Mouse (Mus musculus) MEL (cell line): ENCODE results near the gene Rin1. TPM values are rescaled to one million over a fixed set of nuclear protein-coding genes. Genes with fewer than 3 reads are reported as not detected.

ENCODE experiments used
- DNase-seq: peaks from one replicate; pipeline ENCODE4 v3.0.0; 2011; ENCODE audit warnings: low read depth, low spot score
- H3K27ac ChIP-seq: 2 replicates; pipeline ENCODE4 v1.5.1; 2012; ENCODE audit warnings: low read depth, mild to moderate bottlenecking, control low read depth, low read length, moderate library complexity; ENCODE audit not compliant: control insufficient read depth
- H3K27me3 ChIP-seq, 2 experiments: fragments of 150-350 bp in 1 of 2; sonication (generic) in 1 of 2; 2 replicates each; pipeline ENCODE4 v1.6.1; 2012; ENCODE audit warnings: low read length in 2 of 2, mild to moderate bottlenecking in 2 of 2, improper control_type of control experiment in 1 of 2, moderate library complexity in 1 of 2; ENCODE audit not compliant: insufficient read depth in 2 of 2, control insufficient read depth in 1 of 2
- H3K36me3 ChIP-seq, 2 experiments: 2 replicates each; pipeline ENCODE4 v1.6.1; 2012 to 2014; ENCODE audit warnings: low read length in 2 of 2, improper control_type of control experiment in 1 of 2, inconsistent platforms in 1 of 2, mild to moderate bottlenecking in 1 of 2; ENCODE audit not compliant: insufficient read depth in 2 of 2, control insufficient read depth in 1 of 2
- H3K4me1 ChIP-seq, 2 experiments: fragments of 150-350 bp in 1 of 2; sonication (generic) in 1 of 2; 2 replicates each; pipeline ENCODE4 v1.6.1; 2012; ENCODE audit warnings: low read length in 2 of 2, improper control_type of control experiment in 1 of 2, mild to moderate bottlenecking in 1 of 2; ENCODE audit not compliant: insufficient read depth in 2 of 2, control insufficient read depth in 1 of 2
- H3K4me3 ChIP-seq, 2 experiments: fragments of 150-350 bp in 1 of 2; sonication (generic) in 1 of 2; 2 replicates each; pipeline ENCODE4 v1.5.1; 2012; ENCODE audit warnings: low read depth in 2 of 2, low read length in 2 of 2, mild to moderate bottlenecking in 2 of 2, moderate library complexity in 2 of 2, control low read depth in 1 of 2, improper control_type of control experiment in 1 of 2; ENCODE audit not compliant: control insufficient read depth in 1 of 2, insufficient read depth in 1 of 2
- H3K79me2 ChIP-seq: 2 replicates; pipeline ENCODE4 v1.6.1; 2012; ENCODE audit warnings: mild to moderate bottlenecking, low read length, moderate library complexity; ENCODE audit not compliant: control insufficient read depth, poor library complexity, insufficient read depth
- H3K9ac ChIP-seq: 2 replicates; pipeline ENCODE4 v1.6.1; 2012; ENCODE audit warnings: low read depth, mild to moderate bottlenecking, control low read depth, low read length, moderate library complexity; ENCODE audit not compliant: control insufficient read depth, poor library complexity, severe bottlenecking
- H3K9me3 ChIP-seq: fragments of 150-350 bp; sonication (generic); replicated peaks from 2 replicates; pipeline ENCODE4 v1.6.1; 2012; ENCODE audit warnings: mild to moderate bottlenecking, low read length, improper control_type of control experiment, moderate library complexity; ENCODE audit not compliant: insufficient read depth
- BHLHE40 ChIP-seq: IDR thresholded peaks from 2 replicates; pipeline ENCODE4 v1.6.1; 2012; ENCODE audit warnings: low read depth, mild to moderate bottlenecking, inconsistent platforms, low read length, improper control_type of control experiment, borderline replicate concordance
- CHD1 ChIP-seq: IDR thresholded peaks from 2 replicates; pipeline ENCODE4 v1.6.1; 2012; ENCODE audit warnings: low read depth, mild to moderate bottlenecking, inconsistent platforms, low read length, improper control_type of control experiment
- CHD2 ChIP-seq: IDR thresholded peaks from 2 replicates; pipeline ENCODE4 v1.6.1; 2011; ENCODE audit warnings: low read length, improper control_type of control experiment
- ELF1 ChIP-seq: IDR thresholded peaks from 2 replicates; pipeline ENCODE4 v1.6.1; 2014; ENCODE audit warnings: low read depth, mild to moderate bottlenecking, inconsistent platforms, low read length, improper control_type of control experiment, moderate library complexity
- GABPA ChIP-seq: IDR thresholded peaks from 2 replicates; pipeline ENCODE4 v1.6.1; 2012; ENCODE audit warnings: low read depth, mild to moderate bottlenecking, inconsistent platforms, low read length, improper control_type of control experiment, moderate library complexity
- GATA1 ChIP-seq: IDR thresholded peaks from 2 replicates; pipeline ENCODE4 v1.6.1; 2011; ENCODE audit warnings: low read depth, low read length, improper control_type of control experiment
- KAT2A ChIP-seq: conservative IDR thresholded peaks from 2 replicates; pipeline ENCODE4 v1.6.1; 2012; ENCODE audit warnings: low read depth, low read length, improper control_type of control experiment, inconsistent platforms
- MYC ChIP-seq: IDR thresholded peaks from 2 replicates; pipeline ENCODE4 v1.6.1; 2011; ENCODE audit warnings: low read depth, mild to moderate bottlenecking, low read length, improper control_type of control experiment, moderate library complexity
- POLR2AphosphoS2 ChIP-seq: IDR thresholded peaks from 2 replicates; pipeline ENCODE4 v1.6.1; 2011; ENCODE audit warnings: low read length, improper control_type of control experiment
- SIN3A ChIP-seq: IDR thresholded peaks from 2 replicates; pipeline ENCODE4 v1.6.1; 2012; ENCODE audit warnings: low read length, improper control_type of control experiment, inconsistent platforms
- SMC3 ChIP-seq: IDR thresholded peaks from 2 replicates; pipeline ENCODE4 v1.6.1; 2011; ENCODE audit warnings: low read depth, low read length, improper control_type of control experiment
- TAL1 ChIP-seq: IDR thresholded peaks from 2 replicates; pipeline ENCODE4 v1.6.1; 2012; ENCODE audit warnings: mild to moderate bottlenecking, inconsistent platforms, low read length, moderate library complexity, mixed read lengths
- TBP ChIP-seq: IDR thresholded peaks from 2 replicates; pipeline ENCODE4 v1.8.0; 2011; ENCODE audit warnings: low read depth, low read length, improper control_type of control experiment
- UBTF ChIP-seq: IDR thresholded peaks from 2 replicates; pipeline ENCODE4 v1.6.1; 2012; ENCODE audit warnings: low read depth, mild to moderate bottlenecking, inconsistent platforms, low read length, improper control_type of control experiment, moderate library complexity, borderline replicate concordance; ENCODE audit not compliant: insufficient read depth
- ZKSCAN1 ChIP-seq: IDR thresholded peaks from 2 replicates; pipeline ENCODE4 v1.6.1; 2012; ENCODE audit warnings: low read depth, mild to moderate bottlenecking, inconsistent platforms, low read length, improper control_type of control experiment, moderate library complexity
- polyA plus RNA-seq, 2 experiments: library from polyadenylated mRNA; stranded (reverse) in 1 of 2; unstranded in 1 of 2; fragments of >175 nt in 1 of 2; fragments of >200 nt in 1 of 2; gene quantifications; 2 replicates each; pipeline versions ENCODE4 v1.2.1 to v1.2.4; 2012; ENCODE audit warnings: low replicate concordance in 2 of 2, low read depth in 1 of 2; ENCODE audit not compliant: insufficient read length in 2 of 2, insufficient read depth in 1 of 2, missing spikeins in 1 of 2
- total RNA-seq: library from RNA; depleted of rRNA; stranded (reverse); fragments of 300-350 nt; gene quantifications from 2 replicates; pipeline ENCODE4 v1.2.3, GENCODE M21; 2012

Gene Rin1
- total and polyA plus RNA-seq, 3 experiments, result 0.42 to 1.3 TPM; not detected in 1

DNA sequence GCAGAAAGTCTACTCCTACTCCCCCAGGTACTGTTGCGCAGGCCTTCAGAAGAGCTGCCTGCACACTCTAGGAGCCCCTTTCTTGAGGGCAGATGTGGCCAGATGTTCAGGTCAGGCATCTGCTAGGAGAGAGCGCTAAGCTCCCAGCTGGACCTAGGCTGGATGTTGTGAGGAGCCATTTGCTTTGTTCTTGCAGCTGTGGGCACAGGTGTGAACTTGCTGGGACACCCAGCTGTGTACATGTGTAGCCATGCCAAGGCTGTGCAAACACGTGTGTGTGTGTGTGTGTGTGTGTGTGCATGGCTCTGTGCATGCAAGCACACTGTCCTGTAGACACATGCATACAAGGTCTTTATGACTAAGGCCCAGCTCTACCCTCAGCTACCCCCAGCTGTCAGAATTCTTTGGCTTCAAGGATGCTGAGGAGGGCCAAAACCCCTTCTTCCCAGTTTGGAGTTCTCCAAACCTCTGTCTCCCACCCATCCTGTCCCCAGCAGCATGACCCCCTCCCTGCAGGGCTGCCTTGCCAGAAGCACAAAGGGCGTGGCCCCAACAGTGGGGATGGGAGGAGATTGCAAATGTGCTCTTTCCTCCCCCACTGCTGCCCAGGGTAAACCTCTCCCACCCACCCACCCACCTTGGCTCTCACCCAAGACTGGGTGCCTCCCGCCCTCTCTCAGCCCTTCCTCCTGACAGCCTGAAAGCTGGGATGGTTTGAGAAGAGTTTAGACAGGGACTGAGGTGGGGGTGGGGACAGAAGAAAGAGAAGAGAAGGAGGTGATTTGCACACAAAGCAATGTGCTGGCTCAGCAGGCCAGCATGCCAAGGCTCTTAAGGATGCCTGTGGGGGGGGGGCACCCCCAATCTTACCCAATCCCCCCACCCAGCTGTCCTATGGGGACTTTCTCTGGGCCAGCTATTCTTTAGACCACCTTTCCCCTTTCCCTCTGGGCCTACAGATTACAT, 10.4 kb downstream of the Rin1 start:
- Histone ChIP-seq H3K4me3 (no peak overlapping the region), H3K36me3 (peaks cover 0 to 17% of the 10 kb centered on the region in 2 experiments; a peak in 1 of 4 replicates), H3K79me2 (no peaks in the 10 kb centered on the region), H3K9me3 (no peaks in the 10 kb centered on the region), H3K27me3 (no peaks in the 10 kb centered on the region), H3K9ac (no peak overlapping the region), H3K27ac (no peak overlapping the region), H3K4me1 (peaks cover 0 to 39% of the 10 kb centered on the region in 2 experiments; a peak in 3 of 4 replicates)
- no peak for TF ChIP-seq UBTF
- TF ChIP-seq SIN3A, result no peak
- TF ChIP-seq BHLHE40, result no peak
- no peak for TF ChIP-seq KAT2A
- peak; percentile 52 for DNase-seq

- Histone ChIP-seq H3K4me1 (peaks cover 0 to 37% of the 10 kb centered on the region in 2 experiments; a peak in 3 of 4 replicates), H3K36me3 (peaks cover 0 to 15% of the 10 kb centered on the region in 2 experiments; a peak in 1 of 4 replicates), H3K9ac (no peak overlapping the region), H3K4me3 (no peak overlapping the region), H3K9me3 (no peaks in the 10 kb centered on the region), H3K27ac (no peak overlapping the region), H3K27me3 (no peaks in the 10 kb centered on the region), H3K79me2 (no peaks in the 10 kb centered on the region)
- DNase-seq, result no peak
- TF ChIP-seq CHD1, result no peak
- no peak for TF ChIP-seq ELF1
- TF ChIP-seq GATA1, result no peak
- no peak for TF ChIP-seq SMC3
- TF ChIP-seq TBP, result no peak
- TF ChIP-seq CHD2, result no peak
- no peak for TF ChIP-seq MYC
- TF ChIP-seq POLR2AphosphoS2, result no peak
- no peak for TF ChIP-seq SIN3A
- TF ChIP-seq ZKSCAN1, result no peak
- TF ChIP-seq TAL1, result no peak
- TF ChIP-seq GABPA, result no peak
- TF ChIP-seq, all 39 proteins: peak for 0
Observed at GRCm38 (mm10) chr19:5062041-5062440, 11.8 kb downstream of the Rin1 start.
